Mouse (Mus musculus): ENCODE measurements at regions not wholly inside any gene's neighbourhood (a gene's known extent, or its start where the extent isn't known, plus 50 kb on each side); places are given as distances from the start of the nearest gene placed in this dataset.

DNA sequence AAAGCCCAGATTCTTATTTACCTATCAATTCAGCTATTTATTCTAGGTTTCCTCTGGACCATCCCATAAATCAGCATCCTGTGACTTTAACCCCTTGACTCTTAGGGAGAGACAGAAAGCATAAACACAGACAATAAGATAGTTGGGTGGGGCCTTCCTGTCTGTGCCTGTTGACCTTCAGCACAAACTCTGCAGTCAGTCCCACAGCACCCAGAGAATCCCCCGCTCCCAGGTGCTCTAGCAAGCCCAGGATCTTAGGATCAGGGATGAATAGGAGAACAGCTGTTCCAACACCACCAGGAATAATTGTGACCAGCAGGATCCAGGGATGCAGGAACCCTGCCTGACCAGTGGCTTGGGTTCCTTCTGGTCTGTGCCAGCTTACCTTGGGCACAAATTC, 107.8 kb downstream of the Basp1 start:
- Histone ChIP-seq H3K27me3 (replicated peaks) (no peaks in the 10 kb centered on the region), H3K9me3 (replicated peaks; ENCODE audit: low read length) (no peaks in the 10 kb centered on the region), H3K36me3 (replicated peaks in 1 of 2; ENCODE audit: control insufficient read depth in 1 of 2, insufficient read depth in 1 of 2, low read length in 1 of 2) (no peaks in the 10 kb centered on the region), H3K79me2 (replicated peaks; ENCODE audit: control insufficient read depth, extremely low read depth, insufficient read depth, poor library complexity, severe bottlenecking) (no peaks in the 10 kb centered on the region), H3K27ac (ENCODE audit: insufficient read depth, low read depth) (no peak overlapping the region), H3K9ac (ENCODE audit: insufficient read depth, low read depth) (no peak overlapping the region), H3K4me1 (ENCODE audit: control insufficient read depth in 1 of 2, insufficient read depth in 2 of 2) (peaks cover 0 to 30% of the 10 kb centered on the region in 2 experiments; a peak in 2 of 4 replicates), H3K4me3 (replicated peaks in 1 of 3; ENCODE audit: low read depth in 2 of 3, low read length in 2 of 3, poor library complexity in 1 of 3) (no peak overlapping the region), H3K4me2 (ENCODE audit: insufficient read depth, low read depth, poor library complexity, severe bottlenecking) (no peak overlapping the region)
- no peak for DNase-seq (ENCODE audit: extremely low read depth)
- no peak for TF ChIP-seq SIN3A (IDR thresholded peaks at IDR 0.05; ENCODE audit: low read length)
- TF ChIP-seq POLR2AphosphoS2 (IDR thresholded peaks at IDR 0.05; ENCODE audit: low read depth, low read length), result no peak
- TF ChIP-seq ETS1 (conservative IDR thresholded peaks at IDR 0.05; ENCODE audit: low read depth, low read length), result no peak
- no peak for TF ChIP-seq BHLHE40 (IDR thresholded peaks at IDR 0.05; ENCODE audit: low read depth, low read length)
- no peak for TF ChIP-seq ZMIZ1 (IDR thresholded peaks at IDR 0.05; ENCODE audit: low read depth, low read length)
- no peak for TF ChIP-seq ZKSCAN1 (IDR thresholded peaks at IDR 0.05; ENCODE audit: borderline replicate concordance, low read depth, low read length)
- no peak for TF ChIP-seq CTCF (conservative IDR thresholded peaks at IDR 0.05 in 1 of 2, IDR thresholded peaks at IDR 0.05 in 1 of 2; ENCODE audit: low read depth in 2 of 2, low read length in 2 of 2)
- no peak for TF ChIP-seq ELF1 (IDR thresholded peaks at IDR 0.05; ENCODE audit: low read depth, low read length)
- no peak for TF ChIP-seq KAT2A (IDR thresholded peaks at IDR 0.05; ENCODE audit: insufficient replicate concordance, low read length)
- no peak for TF ChIP-seq EP300 (IDR thresholded peaks at IDR 0.05; ENCODE audit: low read length)
- no peak for TF ChIP-seq UBTF (IDR thresholded peaks at IDR 0.05; ENCODE audit: low read depth, low read length)
- no peak for TF ChIP-seq USF2 (conservative IDR thresholded peaks at IDR 0.05; ENCODE audit: low read depth, low read length)
- in situ Hi-C loops (cut with MboI; ENCODE audit: low pct_ligation_motif_present, low pct_unique_long_range_greater_than_20kb, low sequenced_read_pairs) (no loop called here), dilution Hi-C loops (cut with MboI; ENCODE audit: extremely low pct_ligation_motif_present, extremely low pct_unique_long_range_greater_than_20kb, low sequenced_read_pairs) (no loop called here)

GRCm38 (mm10) chr15:25303379-25303778, 110.2 kb downstream of the Basp1 start:
- H3K27ac ChIP-seq (ENCODE audit: insufficient read depth, low read depth), result no peak overlapping the region
- dilution Hi-C loops (cut with MboI; ENCODE audit: extremely low pct_ligation_motif_present, extremely low pct_unique_long_range_greater_than_20kb, low sequenced_read_pairs) (no loop called here), in situ Hi-C loops (cut with MboI; ENCODE audit: low pct_ligation_motif_present, low pct_unique_long_range_greater_than_20kb, low sequenced_read_pairs) (no loop called here)
- TF ChIP-seq ELF1 (IDR thresholded peaks at IDR 0.05; ENCODE audit: low read depth, low read length) (no peak), RAD21 (IDR thresholded peaks at IDR 0.05; ENCODE audit: low read depth, low read length) (no peak), USF2 (conservative IDR thresholded peaks at IDR 0.05; ENCODE audit: low read depth, low read length) (no peak), MEF2A (IDR thresholded peaks at IDR 0.05; ENCODE audit: borderline replicate concordance, low read depth, low read length) (no peak), ETS1 (conservative IDR thresholded peaks at IDR 0.05; ENCODE audit: low read depth, low read length) (peak; percentile 67), GABPA (IDR thresholded peaks at IDR 0.05; ENCODE audit: insufficient replicate concordance, low read depth, low read length) (no peak), USF1 (IDR thresholded peaks at IDR 0.05; ENCODE audit: low read depth, low read length) (no peak), TCF12 (IDR thresholded peaks at IDR 0.05; ENCODE audit: low read depth, low read length) (peak; percentile 73; the same call in 1 of the 2 replicates)
- H3K9ac ChIP-seq (ENCODE audit: insufficient read depth, low read depth), result no peak overlapping the region
- no peaks in the 10 kb centered on the region for H3K27me3 ChIP-seq (replicated peaks)
- H3K36me3 ChIP-seq (replicated peaks in 1 of 2; ENCODE audit: control insufficient read depth in 1 of 2, insufficient read depth in 1 of 2, low read length in 1 of 2), result no peaks in the 10 kb centered on the region
- no peaks in the 10 kb centered on the region for H3K9me3 ChIP-seq (replicated peaks; ENCODE audit: low read length)
- DNase-seq (ENCODE audit: extremely low read depth), result peak; percentile 61
- H3K4me3 ChIP-seq (replicated peaks in 1 of 3; ENCODE audit: low read depth in 2 of 3, low read length in 2 of 3, poor library complexity in 1 of 3), result no peak overlapping the region
- H3K4me1 ChIP-seq (ENCODE audit: control insufficient read depth in 1 of 2, insufficient read depth in 2 of 2), result peaks cover 0 to 30% of the 10 kb centered on the region in 2 experiments; a peak in 2 of 4 replicates
- H3K4me2 ChIP-seq (ENCODE audit: insufficient read depth, low read depth, poor library complexity, severe bottlenecking), result no peak overlapping the region
- H3K79me2 ChIP-seq (replicated peaks; ENCODE audit: control insufficient read depth, extremely low read depth, insufficient read depth, poor library complexity, severe bottlenecking), result no peaks in the 10 kb centered on the region

Data from CH12.LX (cell line).